Mouse (Mus musculus) CD8-positive naive resting alpha-beta T cell, adult 57 days (primary cell): ENCODE measurements around the gene Atp2a2. TPM values are rescaled to one million over a fixed set of nuclear protein-coding genes. Genes with fewer than 3 reads are reported as not detected.

ENCODE experiments used
- total RNA-seq: library from RNA; stranded (reverse); gene quantifications from one replicate; pipeline ENCODE4 v1.2.4, GENCODE M21; 2023

The Atp2a2 gene
- total RNA-seq = 62.9 TPM

GRCm38 (mm10) chr5:122502077-122502941 lies at the start of gene Atp2a2:
Gene Atp2a2, minus strand, starts transcription at chr5:122502225.

GRCm38 (mm10) chr5:122421271-122422068 lies 80.6 kb downstream of the Atp2a2 start, which contains the start of gene Anapc7:
Gene Anapc7, plus strand, starts transcription at chr5:122421693.

Other genes with a start within 250 kb of the Atp2a2 start
- gene Tctn1, start 237.8 kb downstream of the Atp2a2 start, total RNA-seq = 5.5 TPM
- gene Pptc7, start 217.9 kb downstream of the Atp2a2 start, total RNA-seq = 35.1 TPM
- gene Rad9b, start 148.0 kb downstream of the Atp2a2 start, total RNA-seq = 6.4 TPM
- 50.7 TPM for gene Vps29, start 147.9 kb downstream of the Atp2a2 start, total RNA-seq
- 45.2 TPM for gene Gpn3, start 130.3 kb downstream of the Atp2a2 start, total RNA-seq
- gene Fam216a, start 129.9 kb downstream of the Atp2a2 start, total RNA-seq = 9.4 TPM
- 241 TPM for gene Arpc3, start 110.3 kb downstream of the Atp2a2 start, total RNA-seq
- gene Anapc7, start 80.5 kb downstream of the Atp2a2 start, total RNA-seq = 39.5 TPM
- gene Ift81, start 112.3 kb upstream of the Atp2a2 start, total RNA-seq = 2.4 TPM
- 14.8 TPM for gene P2rx7, start 141.7 kb upstream of the Atp2a2 start, total RNA-seq
- 99.3 TPM for gene P2rx4, start 205.3 kb upstream of the Atp2a2 start, total RNA-seq